Mouse (Mus musculus): ENCODE measurements around the gene Ncln. TPM values are rescaled to one million over a fixed set of nuclear protein-coding genes. Genes with fewer than 3 reads are reported as not detected.
A peak's percentile ranks its signal among the peaks of the same experiment; 100 is the strongest.

Gene Ncln
- total and polyA plus RNA-seq, 2 experiments from 2014 or later = 66.5 to 124 TPM

- H3K4me3 ChIP-seq (ENCODE audit: low read length) = no peak overlapping the region
- 0 out of 2 replicates have a peak, but pooled peaks cover 5% of the 10 kb centered on the region for H3K4me1 ChIP-seq (ENCODE audit: insufficient read depth, low read length)
- H3K4me2 ChIP-seq (ENCODE audit: low read depth, low read length) = no peak overlapping the region
- no peaks in the 10 kb centered on the region for H3K27me3 ChIP-seq (ENCODE audit: insufficient read depth, low read length)
- peak; percentile 75 for TF ChIP-seq CTCF (IDR thresholded peaks at IDR 0.05; ENCODE audit: low read depth)
- DNase-seq (ENCODE audit: low spot score) (peak; percentile 79), ATAC-seq (peak; percentile 38)
- H3K9me3 ChIP-seq (ENCODE audit: low read length) = no peaks in the 10 kb centered on the region
- H3K36me3 ChIP-seq (ENCODE audit: insufficient read depth, low read length) = peaks cover 22% of the 10 kb centered on the region
- no peak overlapping the region for H3K9ac ChIP-seq (replicated peaks; ENCODE audit: low read length)
- H3K27ac ChIP-seq = peak overlapping the region; percentile 66; the same call in 1 of the 2 replicates
- WGBS = 19% methylated on average over 9 of the region's 9 CpGs
These were observed 12.2 kb downstream of the Ncln start for GRCm38 (mm10) chr10:81483983-81484382.

GRCm38 (mm10) chr10:81482533-81482889 lies 13.7 kb downstream of the Ncln start, which contains the start of gene Celf5:
Celf5 (minus strand) TSS chr10:81482709.
- peak; percentile 59 for TF ChIP-seq CTCF (IDR thresholded peaks at IDR 0.05; ENCODE audit: low read depth)
- Histone ChIP-seq H3K4me2 (ENCODE audit: low read depth, low read length) (peak within 1 kb of the TSS; percentile 66), H3K4me1 (ENCODE audit: insufficient read depth, low read length) (0 out of 2 replicates have a peak, but pooled peaks cover 5% of the 10 kb centered on the region), H3K9me3 (ENCODE audit: low read length) (no peaks in the 10 kb centered on the region), H3K36me3 (ENCODE audit: insufficient read depth, low read length) (peaks cover 7% of the 10 kb centered on the region), H3K27ac (peak within 1 kb of the TSS; percentile 85), H3K27me3 (ENCODE audit: insufficient read depth, low read length) (no peaks in the 10 kb centered on the region), H3K9ac (replicated peaks; ENCODE audit: low read length) (peak within 1 kb of the TSS; percentile 83), H3K4me3 (ENCODE audit: low read length) (peak within 1 kb of the TSS; percentile 62)
- WGBS = under 1% methylated on average over 32 of the region's 36 CpGs
- ATAC-seq (peak; percentile 66), DNase-seq (ENCODE audit: low spot score) (peak; percentile 82)

- peak; percentile 25; the same call in 1 of the 2 replicates for ATAC-seq
- H3K36me3 ChIP-seq (ENCODE audit: insufficient read depth, low read length) = peaks cover under 1% of the 10 kb centered on the region; the same call in 1 of the 2 replicates
- peak overlapping the region; percentile 66 for H3K4me2 ChIP-seq (ENCODE audit: low read depth, low read length)
- H3K9ac ChIP-seq (replicated peaks; ENCODE audit: low read length) = peak overlapping the region; percentile 83
- no peaks in the 10 kb centered on the region for H3K9me3 ChIP-seq (ENCODE audit: low read length)
- no peak for TF ChIP-seq CTCF (IDR thresholded peaks at IDR 0.05; ENCODE audit: low read depth)
- peak overlapping the region; percentile 62 for H3K4me3 ChIP-seq (ENCODE audit: low read length)
- DNase-seq (ENCODE audit: low spot score) = peak; percentile 54
- WGBS = under 1% methylated on average over 34 of the region's 35 CpGs
- peak overlapping the region; percentile 85 for H3K27ac ChIP-seq
- no peaks in the 10 kb centered on the region for H3K27me3 ChIP-seq (ENCODE audit: insufficient read depth, low read length)
- H3K4me1 ChIP-seq (ENCODE audit: insufficient read depth, low read length) = 0 out of 2 replicates have a peak, but pooled peaks cover 5% of the 10 kb centered on the region
These were observed 14.3 kb downstream of the Ncln start for GRCm38 (mm10) chr10:81481605-81482532.

- no peaks in the 10 kb centered on the region for H3K36me3 ChIP-seq (ENCODE audit: insufficient read depth, low read length)
- H3K4me1 ChIP-seq (ENCODE audit: insufficient read depth, low read length) = peaks cover 8% of the 10 kb centered on the region
- 0 out of 2 replicates have a peak, but pooled peaks cover 3% of the 10 kb centered on the region for H3K27me3 ChIP-seq (ENCODE audit: insufficient read depth, low read length)
- H3K9ac ChIP-seq (replicated peaks; ENCODE audit: low read length) = no peak overlapping the region
- H3K4me2 ChIP-seq (ENCODE audit: low read depth, low read length) = no peak overlapping the region
- ATAC-seq = no peak
- WGBS = 89% methylated on average over 10 of the region's 10 CpGs
- H3K4me3 ChIP-seq (ENCODE audit: low read length) = no peak overlapping the region
- TF ChIP-seq CTCF (IDR thresholded peaks at IDR 0.05; ENCODE audit: low read depth) = no peak
- no peak for DNase-seq (ENCODE audit: low spot score)
- H3K9me3 ChIP-seq (ENCODE audit: low read length) = no peaks in the 10 kb centered on the region
- no peak overlapping the region for H3K27ac ChIP-seq
These were observed 21.7 kb downstream of the Ncln start for GRCm38 (mm10) chr10:81474461-81474860.

GRCm38 (mm10) chr10:81473003-81473451 lies 23.2 kb downstream of the Ncln start:
- Histone ChIP-seq H3K27ac (peak overlapping the region; percentile 75), H3K4me1 (ENCODE audit: insufficient read depth, low read length) (peaks cover 8% of the 10 kb centered on the region), H3K9me3 (ENCODE audit: low read length) (no peaks in the 10 kb centered on the region), H3K27me3 (ENCODE audit: insufficient read depth, low read length) (0 out of 2 replicates have a peak, but pooled peaks cover 3% of the 10 kb centered on the region), H3K9ac (replicated peaks; ENCODE audit: low read length) (peak overlapping the region; percentile 46; the same call in 1 of the 2 replicates), H3K36me3 (ENCODE audit: insufficient read depth, low read length) (no peaks in the 10 kb centered on the region), H3K4me2 (ENCODE audit: low read depth, low read length) (peak overlapping the region; percentile 69), H3K4me3 (ENCODE audit: low read length) (peak overlapping the region; percentile 38)
- peak; percentile 74 for ATAC-seq
- under 1% methylated on average over 20 of the region's 22 CpGs for WGBS
- peak; percentile 94 for DNase-seq (ENCODE audit: low spot score)
- TF ChIP-seq CTCF (IDR thresholded peaks at IDR 0.05; ENCODE audit: low read depth) = no peak

- peaks cover 8% of the 10 kb centered on the region for H3K4me1 ChIP-seq (ENCODE audit: insufficient read depth, low read length)
- ATAC-seq = peak; percentile 43
- H3K9me3 ChIP-seq (ENCODE audit: low read length) = no peaks in the 10 kb centered on the region
- peaks cover 2% of the 10 kb centered on the region; the same call in 1 of the 2 replicates for H3K36me3 ChIP-seq (ENCODE audit: insufficient read depth, low read length)
- H3K4me2 ChIP-seq (ENCODE audit: low read depth, low read length) = peak overlapping the region; percentile 69
- no peak for TF ChIP-seq CTCF (IDR thresholded peaks at IDR 0.05; ENCODE audit: low read depth)
- H3K4me3 ChIP-seq (ENCODE audit: low read length) = peak overlapping the region; percentile 38
- WGBS = 4% methylated on average over 14 of the region's 18 CpGs
- DNase-seq (ENCODE audit: low spot score) = peak; percentile 25
- peak overlapping the region; percentile 46; the same call in 1 of the 2 replicates for H3K9ac ChIP-seq (replicated peaks; ENCODE audit: low read length)
- peak overlapping the region; percentile 75 for H3K27ac ChIP-seq
- 0 out of 2 replicates have a peak, but pooled peaks cover 3% of the 10 kb centered on the region for H3K27me3 ChIP-seq (ENCODE audit: insufficient read depth, low read length)
These were observed 23.7 kb downstream of the Ncln start for GRCm38 (mm10) chr10:81472403-81473002.

Measured in hindbrain, postnatal 0 days (tissue).